Comparison of ENCODE assay signal across 31 mouse cellular contexts in the genomic region with DNA sequence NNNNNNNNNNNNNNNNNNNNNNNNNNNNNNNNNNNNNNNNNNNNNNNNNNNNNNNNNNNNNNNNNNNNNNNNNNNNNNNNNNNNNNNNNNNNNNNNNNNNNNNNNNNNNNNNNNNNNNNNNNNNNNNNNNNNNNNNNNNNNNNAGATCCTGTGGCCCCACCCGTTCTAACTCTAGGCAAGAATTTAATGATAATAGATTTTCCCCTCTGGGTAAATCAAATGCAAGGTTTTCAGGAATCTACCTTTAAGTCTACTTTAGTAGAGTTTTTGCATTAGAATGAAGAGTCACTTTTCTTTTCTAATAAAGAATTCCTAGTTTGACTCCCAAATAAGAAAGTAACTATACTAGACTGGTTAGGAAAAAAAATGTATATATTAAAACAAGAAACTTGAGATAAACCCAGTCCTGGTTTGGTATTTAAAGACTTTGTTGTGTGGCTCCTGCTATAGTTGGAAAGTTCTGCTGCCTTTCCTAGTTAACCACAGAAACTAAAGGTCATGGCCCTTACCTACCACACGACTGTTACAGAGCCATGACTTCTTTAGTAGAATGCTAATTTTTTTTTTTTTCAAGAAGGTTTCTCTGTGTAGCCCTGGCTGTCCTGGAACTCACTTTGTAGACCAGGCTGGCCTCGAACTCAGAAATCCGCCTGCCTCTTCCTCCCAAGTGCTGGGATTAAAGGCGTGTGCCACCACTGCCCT.
A peak's percentile ranks its signal among the peaks of the same experiment; 100 is the strongest.
DNase-seq lines count a peak whose midpoint lies in the region; ATAC-seq and TF ChIP-seq lines count a peak whose summit lies in the region.
"Had no signal": no experiment of that assay in that cellular context is flagged by ENCODE, and none has a peak within 500 bp of the region (broad histone marks: within the 10 kb centered on the region; RNA-seq: fewer than 3 reads in every experiment).

No protein-coding gene starts in this region.

- TF ChIP-seq POLR2A in CH12.LX (IDR thresholded peaks at IDR 0.05; ENCODE audit: low read depth, low read length) = no peak

- no peaks in the 10 kb centered on the region; the same call in 1 of the 2 replicates for H3K79me2 ChIP-seq in CH12.LX (replicated peaks; ENCODE audit: control insufficient read depth, extremely low read depth, insufficient read depth, poor library complexity, severe bottlenecking)

- no peak for TF ChIP-seq CTCF in gastrocnemius, adult 2 months (IDR thresholded peaks at IDR 0.05)
- TF ChIP-seq CTCF in CH12.LX (conservative IDR thresholded peaks at IDR 0.05 in 1 of 2, IDR thresholded peaks at IDR 0.05 in 1 of 2; ENCODE audit: low read depth in 2 of 2, low read length in 2 of 2) = no peak

- dilution Hi-C loops in CH12.LX (cut with MboI; ENCODE audit: extremely low pct_ligation_motif_present, extremely low pct_unique_long_range_greater_than_20kb, low sequenced_read_pairs) = no loop called here

- no peaks in the 10 kb centered on the region for H3K27me3 ChIP-seq in heart, embryonic 13.5 days (replicated peaks)
- H3K27me3 ChIP-seq in CH12.LX (replicated peaks) = no peaks in the 10 kb centered on the region
- H3K27me3 ChIP-seq: hindbrain, embryonic 12.5 days; intestine, embryonic 15.5 days; liver, embryonic 12.5 days; megakaryocyte, embryonic 14.5 days; midbrain, embryonic 12.5 days; neural tube, embryonic 12.5 days had no signal

- no peak for ATAC-seq in heart, embryonic 13.5 days (ENCODE audit: extremely low read depth, insufficient number of reproducible peaks, low FRiP score, low TSS enrichment)
- ATAC-seq: forebrain, embryonic 16.5 days; hindbrain, postnatal 0 days; intestine, embryonic 15.5 days; liver, embryonic 12.5 days; liver, postnatal 0 days had no signal

- TF ChIP-seq EP300 in CH12.LX (IDR thresholded peaks at IDR 0.05; ENCODE audit: low read length) = peak; percentile 54; the same call in 1 of the 2 replicates

- intact Hi-C loops in gastrocnemius, adult 2 months (cut with DNase I) = no loop called here
- intact Hi-C loops in heart, postnatal 25 days (cut with DNase I) = no loop called here

- peak overlapping the region; percentile 89; the same call in 1 of the 2 replicates for H3K27ac ChIP-seq in gastrocnemius, adult 2 months
- H3K27ac ChIP-seq in heart, embryonic 13.5 days (replicated peaks) = peak overlapping the region; percentile 98
- H3K27ac ChIP-seq in CH12.LX (ENCODE audit: insufficient read depth, low read depth) = no peak overlapping the region
- H3K27ac ChIP-seq: hindbrain, embryonic 12.5 days; hindbrain, postnatal 0 days; intestine, embryonic 15.5 days; liver, embryonic 12.5 days; midbrain, embryonic 12.5 days; neural tube, embryonic 12.5 days; stomach, postnatal 0 days had no signal

- DNase-seq in gastrocnemius, adult 2 months = no peak
- DNase-seq in gastrocnemius, postnatal 10 days = no peak
- no peak for DNase-seq in heart, postnatal 25 days (ENCODE audit: low spot score)
- DNase-seq in CH12.LX (ENCODE audit: extremely low read depth) = no peak
- DNase-seq in R1 (ENCODE audit: low read depth, low spot score) = peak; percentile 97
- DNase-seq in spleen, postnatal 10 days (ENCODE audit: low spot score in 2 of 2) = no peak
- DNase-seq in cerebellum, postnatal 14 days = no peak
- DNase-seq: adrenal gland, postnatal 25 days; cerebellum, adult 11-12 months; cerebellum, adult 9-11 months; kidney, adult 2 months; kidney, postnatal 36 days; left cerebral cortex, postnatal 4 days; liver, postnatal 0 days; lung, postnatal 4 days; right cerebral cortex, adult 18-20 months; spleen, adult 18-20 months; thymus, adult 2 months; thymus, postnatal 36 days had no signal

- H3K36me3 ChIP-seq in heart, embryonic 13.5 days = peaks cover 55% of the 10 kb centered on the region
- H3K36me3 ChIP-seq in CH12.LX (replicated peaks in 1 of 2; ENCODE audit: control insufficient read depth in 1 of 2, insufficient read depth in 1 of 2, low read length in 1 of 2) = peaks cover 3 to 12% of the 10 kb centered on the region in 2 experiments
- H3K36me3 ChIP-seq: hindbrain, embryonic 12.5 days; intestine, embryonic 15.5 days; liver, embryonic 12.5 days; midbrain, embryonic 12.5 days; neural tube, embryonic 12.5 days had no signal

- no peak for TF ChIP-seq RAD21 in CH12.LX (IDR thresholded peaks at IDR 0.05; ENCODE audit: low read depth, low read length)

- peak overlapping the region; percentile 65 for H3K4me3 ChIP-seq in gastrocnemius, adult 2 months
- H3K4me3 ChIP-seq in heart, embryonic 13.5 days = peak overlapping the region; percentile 57
- H3K4me3 ChIP-seq in CH12.LX (replicated peaks in 1 of 3; ENCODE audit: low read depth in 2 of 3, low read length in 2 of 3, poor library complexity in 1 of 3) = no peak overlapping the region
- H3K4me3 ChIP-seq: erythroblast, embryonic 14.5 days; hindbrain, embryonic 12.5 days; intestine, embryonic 15.5 days; liver, embryonic 12.5 days; megakaryocyte, embryonic 14.5 days; midbrain, embryonic 12.5 days; myocyte; neural tube, embryonic 12.5 days had no signal

- WGBS in heart, embryonic 13.5 days = 33% methylated on average over 5 of the region's 5 CpGs

- peak overlapping the region; percentile 64 for H3K4me2 ChIP-seq in heart, embryonic 13.5 days
- no peak overlapping the region for H3K4me2 ChIP-seq in CH12.LX (ENCODE audit: insufficient read depth, low read depth, poor library complexity, severe bottlenecking)
- H3K4me2 ChIP-seq: hindbrain, embryonic 12.5 days; intestine, embryonic 15.5 days; liver, embryonic 12.5 days; midbrain, embryonic 12.5 days; neural tube, embryonic 12.5 days had no signal

- peak overlapping the region; percentile 83 for H3K9ac ChIP-seq in heart, embryonic 13.5 days
- H3K9ac ChIP-seq in CH12.LX (ENCODE audit: insufficient read depth, low read depth) = no peak overlapping the region
- H3K9ac ChIP-seq: hindbrain, embryonic 12.5 days; intestine, embryonic 15.5 days; liver, embryonic 12.5 days; liver, postnatal 0 days; midbrain, embryonic 12.5 days; neural tube, embryonic 12.5 days had no signal

- in situ Hi-C loops in CH12.LX (cut with MboI; ENCODE audit: low pct_ligation_motif_present, low pct_unique_long_range_greater_than_20kb, low sequenced_read_pairs) = no loop called here

- H3K9me3 ChIP-seq in heart, embryonic 13.5 days = no peaks in the 10 kb centered on the region
- H3K9me3 ChIP-seq in CH12.LX (replicated peaks; ENCODE audit: low read length) = no peaks in the 10 kb centered on the region
- H3K9me3 ChIP-seq: hindbrain, embryonic 12.5 days; intestine, embryonic 15.5 days; liver, embryonic 12.5 days; midbrain, embryonic 12.5 days; neural tube, embryonic 12.5 days had no signal

- H3K4me1 ChIP-seq in heart, embryonic 13.5 days = peaks cover 22% of the 10 kb centered on the region
- H3K4me1 ChIP-seq in CH12.LX (ENCODE audit: control insufficient read depth in 1 of 2, insufficient read depth in 2 of 2) = peaks cover 2 to 40% of the 10 kb centered on the region in 2 experiments; a peak in 3 of 4 replicates
- H3K4me1 ChIP-seq: hindbrain, embryonic 12.5 days; intestine, embryonic 15.5 days; liver, embryonic 12.5 days; megakaryocyte, embryonic 14.5 days; midbrain, embryonic 12.5 days; neural tube, embryonic 12.5 days had no signal

TF ChIP-seq in CH12.LX, 34 proteins besides CTCF, POLR2A, EP300 and RAD21 (continues in another document):
- TF ChIP-seq IRF4 (IDR thresholded peaks at IDR 0.05; ENCODE audit: low read depth, low read length) (peak; percentile 48; the same call in 1 of the 2 replicates), GABPA (IDR thresholded peaks at IDR 0.05; ENCODE audit: insufficient replicate concordance, low read depth, low read length) (no peak), JUN (IDR thresholded peaks at IDR 0.05; ENCODE audit: insufficient read depth, low read depth, low read length) (no peak), MAFK (IDR thresholded peaks at IDR 0.05; ENCODE audit: insufficient replicate concordance, low read length) (no peak), JUND (conservative IDR thresholded peaks at IDR 0.05; ENCODE audit: low read depth, low read length) (no peak), ZC3H11A (IDR thresholded peaks at IDR 0.05; ENCODE audit: low read depth, low read length) (no peak), USF1 (IDR thresholded peaks at IDR 0.05; ENCODE audit: low read depth, low read length) (no peak), HCFC1 (IDR thresholded peaks at IDR 0.05; ENCODE audit: low read depth, low read length) (no peak), BHLHE40 (IDR thresholded peaks at IDR 0.05; ENCODE audit: low read depth, low read length) (0 out of 2 replicates have a peak, but pooled peaks have one; percentile 11), MAZ (IDR thresholded peaks at IDR 0.05; ENCODE audit: low read depth, low read length) (no peak), CHD1 (IDR thresholded peaks at IDR 0.05; ENCODE audit: low read depth, low read length) (no peak), PAX5 (IDR thresholded peaks at IDR 0.05; ENCODE audit: low read length) (no peak), SIN3A (IDR thresholded peaks at IDR 0.05; ENCODE audit: low read length) (no peak), CHD2 (IDR thresholded peaks at IDR 0.05; ENCODE audit: low read length) (no peak), UBTF (IDR thresholded peaks at IDR 0.05; ENCODE audit: low read depth, low read length) (no peak), KAT2A (IDR thresholded peaks at IDR 0.05; ENCODE audit: insufficient replicate concordance, low read length) (no peak), POLR2AphosphoS2 (IDR thresholded peaks at IDR 0.05; ENCODE audit: low read depth, low read length) (no peak), E2F4 (IDR thresholded peaks at IDR 0.05; ENCODE audit: insufficient replicate concordance, low read depth, low read length) (no peak), ZNF384 (IDR thresholded peaks at IDR 0.05; ENCODE audit: low read depth, low read length) (peak; percentile 80), ZKSCAN1 (IDR thresholded peaks at IDR 0.05; ENCODE audit: borderline replicate concordance, low read depth, low read length) (no peak), NELFE (IDR thresholded peaks at IDR 0.05; ENCODE audit: low read depth, low read length) (no peak), RCOR1 (conservative IDR thresholded peaks at IDR 0.05; ENCODE audit: low read depth, low read length) (no peak), MXI1 (IDR thresholded peaks at IDR 0.05; ENCODE audit: low read depth, low read length) (no peak), SMC3 (IDR thresholded peaks at IDR 0.05; ENCODE audit: low read depth, low read length) (no peak), ZMIZ1 (IDR thresholded peaks at IDR 0.05; ENCODE audit: low read depth, low read length) (no peak), TBP (conservative IDR thresholded peaks at IDR 0.05; ENCODE audit: low read depth, low read length) (no peak), ETS1 (conservative IDR thresholded peaks at IDR 0.05; ENCODE audit: low read depth, low read length) (no peak; the same call in 1 of the 2 replicates), MYC (IDR thresholded peaks at IDR 0.05; ENCODE audit: low read depth, low read length) (no peak), USF2 (conservative IDR thresholded peaks at IDR 0.05; ENCODE audit: low read depth, low read length) (no peak), MEF2A (IDR thresholded peaks at IDR 0.05; ENCODE audit: borderline replicate concordance, low read depth, low read length) (0 out of 2 replicates have a peak, but pooled peaks have one; percentile 26)

Comparison
In these comparisons a context has a peak if more than half of its experiments do, and no peak if none do; other contexts are left out.
1. H3K4me3 ChIP-seq: peak in gastrocnemius, adult 2 months (single experiment) and heart, embryonic 13.5 days (single experiment); none in CH12.LX (0 of 3).